Mouse (Mus musculus) cerebellum, adult 9-11 months (tissue): ENCODE data around the gene Usp5.

Experiments used
- DNase-seq: peaks from one replicate; pipeline ENCODE4 v3.0.0; 2022

The Usp5 gene

GRCm38 (mm10) chr6:124782436-124782835 is 46.8 kb downstream of the Usp5 start:
- no peak for DNase-seq

GRCm38 (mm10) chr6:124780917-124781316 is 48.4 kb downstream of the Usp5 start:
- no peak for DNase-seq

GRCm38 (mm10) chr6:124779984-124780416 is 49.3 kb downstream of the Usp5 start:
- DNase-seq = no peak

DNA sequence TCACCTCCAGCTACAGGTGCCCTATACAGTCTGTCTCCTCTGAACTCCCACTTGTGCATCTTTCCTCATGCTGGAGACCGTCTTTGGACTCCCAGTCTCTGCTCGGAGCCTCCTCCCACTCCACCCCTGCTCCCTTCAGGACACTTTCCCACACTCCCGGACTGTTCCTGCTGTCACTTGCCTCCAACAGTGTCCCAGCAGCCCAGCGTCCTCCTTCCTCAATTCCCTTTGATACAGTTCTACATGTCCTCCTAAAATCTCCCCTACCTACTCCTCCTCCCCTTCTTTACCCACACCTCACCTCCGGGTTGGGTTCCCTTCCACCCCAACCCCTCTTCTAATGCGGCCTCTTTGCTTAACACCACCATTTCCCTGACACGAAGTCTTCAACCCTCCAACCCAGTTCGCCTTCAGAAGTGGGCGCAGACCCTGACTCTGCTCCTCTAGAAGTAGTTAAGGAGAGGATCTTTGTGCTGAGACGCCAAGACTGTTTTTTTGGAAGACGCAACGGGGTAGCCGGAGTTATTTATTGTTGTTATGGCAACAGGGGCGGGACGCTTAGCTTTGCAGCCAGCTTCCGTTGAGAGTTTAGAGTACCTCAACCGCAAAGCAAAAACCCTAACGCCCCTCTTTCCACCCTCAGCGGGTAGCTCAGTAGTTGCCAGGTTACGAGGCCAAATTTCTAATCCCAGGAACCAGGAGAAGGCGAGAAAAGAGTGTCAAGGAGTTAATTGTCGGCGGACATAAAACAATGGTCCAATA is 49.9 kb downstream of the Usp5 start, which contains the start of gene Lrrc23:
TSS of gene Lrrc23 (minus strand) at position 506 of the 762 bp plus-strand sequence.
- peak; percentile 52 for DNase-seq

DNA sequence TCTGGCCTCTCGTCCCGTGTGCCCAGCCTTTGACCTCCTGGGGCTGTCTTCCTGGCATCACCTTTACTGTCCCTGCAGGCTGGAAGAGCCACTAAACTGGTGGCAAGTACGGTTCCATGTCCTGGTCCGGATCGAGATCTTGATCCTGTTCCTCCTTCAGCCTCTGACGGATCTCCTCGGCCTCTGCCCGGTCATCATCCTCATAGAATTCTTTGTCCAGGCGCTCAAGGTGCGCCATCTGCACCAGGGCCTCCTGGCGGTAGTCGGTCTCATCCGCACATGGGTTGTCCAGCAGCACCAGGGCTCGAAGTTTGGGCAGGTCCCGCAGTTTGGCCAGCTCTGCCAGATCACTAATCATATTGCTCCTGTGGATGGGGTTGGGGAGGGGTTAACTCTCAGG is 58.8 kb downstream of the Usp5 start:
- DNase-seq = peak; percentile 74

DNA sequence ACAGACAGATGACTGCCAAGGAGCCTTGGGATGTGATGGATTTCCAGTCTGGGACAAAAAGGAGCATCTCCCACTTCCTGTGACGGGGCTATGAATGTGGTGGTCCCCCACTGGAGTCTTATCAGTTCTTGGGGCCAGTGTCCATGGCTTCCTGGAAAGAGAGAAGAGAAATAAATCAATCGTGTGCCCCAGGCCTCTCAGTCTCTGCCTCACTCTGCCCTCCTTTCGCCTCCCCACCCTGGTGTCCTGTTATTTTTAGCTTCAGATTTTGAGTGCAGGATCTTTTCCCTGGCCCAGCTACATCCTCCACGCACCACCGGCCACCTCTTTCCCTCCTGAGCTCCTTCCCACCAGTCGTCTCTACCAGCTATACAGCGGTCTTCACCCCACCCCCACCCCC is 59.3 kb downstream of the Usp5 start:
- peak; percentile 68 for DNase-seq

DNA sequence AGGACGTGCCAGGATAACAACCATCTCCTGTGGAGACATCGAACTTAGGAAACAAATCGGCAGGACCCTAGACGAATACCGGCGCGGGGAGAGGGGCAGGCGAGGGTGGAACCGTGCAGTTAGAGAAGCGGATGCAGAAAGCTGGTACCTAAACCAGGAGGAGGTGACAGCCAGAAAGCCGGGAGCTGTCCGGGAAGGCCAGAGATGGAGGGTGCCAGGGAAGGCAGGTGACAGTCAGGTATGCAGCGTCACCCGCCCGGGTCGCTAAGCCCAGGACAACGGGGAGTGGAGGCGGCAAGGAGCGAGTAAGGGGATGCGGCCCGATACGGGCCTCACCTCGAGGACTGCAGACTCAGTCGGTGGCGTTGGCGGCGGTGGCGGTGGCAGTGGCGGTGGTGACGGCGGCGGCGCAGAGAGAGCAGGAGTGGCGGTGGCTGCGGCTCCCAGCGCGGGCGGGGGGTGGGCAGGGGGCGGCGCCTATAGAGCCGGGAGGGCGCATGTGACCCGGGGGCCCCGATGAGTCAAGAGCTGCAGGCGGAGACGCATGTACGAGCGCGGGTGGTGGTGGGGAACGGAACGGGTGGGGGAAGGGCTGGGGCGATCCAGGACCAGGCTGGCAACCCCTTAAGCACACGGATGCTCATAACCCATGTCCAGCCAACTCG is 60.1 kb downstream of the Usp5 start, which contains the start of gene Eno2:
TSS of gene Eno2 (minus strand) at position 573 of the 665 bp plus-strand sequence.
- DNase-seq = peak; percentile 87

DNA sequence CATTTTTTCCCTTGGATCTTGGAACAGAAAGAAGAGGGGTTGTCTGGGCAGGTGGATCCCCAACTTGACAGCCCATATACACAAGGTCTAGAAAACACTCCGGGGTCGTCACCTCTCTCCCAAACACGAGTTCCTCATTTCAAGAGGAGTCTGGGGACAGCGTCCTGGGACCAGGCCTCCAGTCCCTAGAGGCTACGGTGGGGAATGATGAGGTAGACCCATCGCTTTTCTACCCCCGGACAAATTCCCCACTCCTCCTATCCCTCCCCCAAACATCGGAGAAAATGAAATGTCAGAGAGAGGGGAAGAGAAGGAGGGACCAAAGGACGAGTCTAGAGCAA is 60.6 kb downstream of the Usp5 start:
- no peak for DNase-seq

DNA sequence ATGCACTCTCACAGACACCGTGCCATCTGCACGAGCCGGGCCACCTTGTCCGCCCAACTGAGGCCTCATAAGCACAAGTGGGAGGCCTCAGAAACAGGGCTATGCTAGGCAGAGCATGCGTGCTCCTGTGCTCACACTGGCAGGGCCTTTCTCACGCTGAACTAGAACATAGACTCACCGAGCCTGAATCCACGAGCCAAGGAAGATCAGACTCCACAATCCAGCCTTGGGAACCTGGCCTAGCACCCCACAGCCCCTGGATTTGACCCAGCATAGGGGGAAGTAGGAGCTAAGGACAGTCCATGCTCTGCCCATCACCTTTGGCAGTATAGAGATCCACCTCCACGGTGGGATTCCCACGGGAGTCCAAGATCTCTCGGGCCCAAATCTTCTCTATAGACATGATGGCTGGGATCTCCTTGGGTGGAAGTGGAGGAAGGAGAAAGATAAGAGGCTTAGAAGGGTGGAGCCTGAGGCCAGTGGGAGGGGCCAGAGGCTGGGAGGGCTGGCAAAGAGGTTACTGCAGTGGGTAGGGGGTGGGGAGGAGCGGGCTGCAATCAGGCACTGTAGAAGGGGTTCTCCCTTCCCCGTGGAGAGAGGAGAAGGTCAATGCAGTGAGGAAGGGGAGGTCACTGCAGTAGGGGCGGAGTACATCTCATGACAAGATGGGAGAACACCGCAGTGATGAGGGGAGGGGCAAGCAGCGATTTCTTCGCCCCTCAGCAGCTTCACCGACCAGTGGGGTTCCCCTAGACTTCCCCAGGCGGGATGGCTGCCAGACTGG is 61.2 kb downstream of the Usp5 start:
- peak; percentile 84 for DNase-seq

DNA sequence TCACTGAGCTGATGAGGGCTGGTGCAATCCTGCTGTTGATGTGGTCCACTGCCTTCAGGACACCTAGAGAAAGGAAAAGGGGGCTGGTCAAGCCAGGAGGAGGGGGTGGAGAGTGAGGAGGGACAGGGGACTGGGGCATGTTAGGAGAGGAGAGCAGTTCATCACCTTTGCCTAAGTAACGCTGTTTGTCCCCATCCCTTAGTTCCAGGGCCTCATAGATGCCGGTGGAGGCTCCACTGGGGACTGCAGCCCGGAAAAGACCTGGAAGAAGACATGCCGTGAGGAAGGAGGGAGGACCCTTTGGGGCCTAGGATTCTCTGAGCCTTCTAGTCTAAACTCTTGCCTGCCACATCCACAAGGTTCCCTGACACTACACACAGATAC is 61.8 kb downstream of the Usp5 start:
- DNase-seq = peak; percentile 54

DNA sequence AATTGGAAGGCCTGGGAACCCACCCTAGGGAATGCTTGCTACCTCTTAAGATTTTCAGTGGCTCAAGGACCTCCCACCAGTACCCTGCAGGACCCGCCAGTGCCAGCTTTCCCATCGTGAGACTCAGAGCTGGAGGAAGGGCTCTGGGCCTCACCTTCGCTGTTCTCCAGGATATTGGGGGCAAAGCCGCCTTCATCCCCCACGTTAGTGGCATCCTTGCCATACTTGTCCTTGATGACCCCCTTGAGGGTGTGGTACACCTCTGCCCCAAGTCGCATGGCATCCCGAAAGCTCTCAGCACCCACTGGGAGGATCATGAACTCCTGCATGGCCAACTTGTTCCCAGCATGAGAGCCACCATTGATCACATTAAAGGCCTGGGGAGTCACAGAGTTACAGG is 63.3 kb downstream of the Usp5 start:
- no peak for DNase-seq
